Mouse (Mus musculus) stomach, embryonic 15.5 days (tissue): Measurements from ENCODE around the gene Bmp8b. TPM values are rescaled to one million over a fixed set of nuclear protein-coding genes. Genes with fewer than 3 reads are reported as not detected.
"Not testable (repeated sequence)": the region's sequence is repeated elsewhere in the genome, so short reads cannot be mapped to it uniquely, and the experiment has no call there.

ENCODE experiments used
- ATAC-seq: fragments of 200-750 bp; cut with Nextera tagmentation; 2 replicates; pipeline ENCODE4 v1.8.0; 2017; ENCODE audit warnings: low read depth, moderate number of reproducible peaks, moderate TSS enrichment; ENCODE audit not compliant: insufficient read depth, low FRiP score
- H3K27ac ChIP-seq: fragments of 300-500 bp; sonication (generic); 2 replicates; pipeline ENCODE4 v1.5.1; 2015; ENCODE audit warnings: mild to moderate bottlenecking, inconsistent platforms
- H3K27me3 ChIP-seq: fragments of 300-500 bp; sonication (generic); replicated peaks from 2 replicates; pipeline ENCODE4 v1.6.1; 2015; ENCODE audit warnings: inconsistent platforms
- H3K36me3 ChIP-seq: fragments of 300-500 bp; sonication (generic); 2 replicates; pipeline ENCODE4 v1.6.1; 2015; ENCODE audit warnings: inconsistent platforms
- H3K4me1 ChIP-seq: fragments of 300-500 bp; sonication (generic); 2 replicates; pipeline ENCODE4 v1.6.1; 2015; ENCODE audit warnings: inconsistent platforms
- H3K4me2 ChIP-seq: fragments of 300-500 bp; sonication (generic); 2 replicates; pipeline ENCODE4 v1.6.1; 2015; ENCODE audit warnings: mild to moderate bottlenecking, inconsistent platforms
- H3K4me3 ChIP-seq: fragments of 300-500 bp; sonication (generic); replicated peaks from 2 replicates; pipeline ENCODE4 v1.5.1; 2015; ENCODE audit warnings: inconsistent platforms
- H3K9ac ChIP-seq: fragments of 300-500 bp; sonication (generic); 2 replicates; pipeline ENCODE4 v1.6.1; 2015; ENCODE audit warnings: inconsistent platforms
- H3K9me3 ChIP-seq: fragments of 300-500 bp; sonication (generic); 2 replicates; pipeline ENCODE4 v1.6.1; 2016; ENCODE audit warnings: inconsistent platforms
- WGBS: fragments of 180-500 bp; shearing (Covaris S2); methylation state at CpG from one replicate; pipeline ENCODE4 v1.1.7; 2015; 5-methylcytosine and 5-hydroxymethylcytosine counted together
- polyA plus RNA-seq: library from polyadenylated mRNA; unstranded; fragments of >200 nt; fragmentation: Nextera tagmentation; extraction: Ambion mirVana; gene quantifications from 2 replicates; pipeline ENCODE4 v1.2.1, GENCODE M21; 2015

The Bmp8b gene
- polyA plus RNA-seq, 1 experiment from 2014 or later: 0.81 TPM

GRCm38 (mm10) chr4:123085290-123085689 lies 19.7 kb upstream of the Bmp8b start:
- Histone ChIP-seq H3K27ac (no peak overlapping the region), H3K4me2 (no peak overlapping the region), H3K36me3 (no peaks in the 10 kb centered on the region), H3K27me3 (no peaks in the 10 kb centered on the region), H3K4me1 (peaks cover 5% of the 10 kb centered on the region), H3K9me3 (no peaks in the 10 kb centered on the region), H3K4me3 (no peak overlapping the region), H3K9ac (no peak overlapping the region)
- no peak for ATAC-seq
- 66% methylated on average over 2 of the region's 2 CpGs for WGBS

- ATAC-seq: no peak
- WGBS: 79% methylated on average over 4 of the region's 4 CpGs
- H3K27me3 ChIP-seq: no peaks in the 10 kb centered on the region
- H3K9ac ChIP-seq: no peak overlapping the region
- no peak overlapping the region for H3K4me2 ChIP-seq
- no peaks in the 10 kb centered on the region for H3K9me3 ChIP-seq
- no peaks in the 10 kb centered on the region; the same call in 1 of the 2 replicates for H3K4me1 ChIP-seq
- H3K27ac ChIP-seq: no peak overlapping the region
- no peak overlapping the region for H3K4me3 ChIP-seq
- H3K36me3 ChIP-seq: no peaks in the 10 kb centered on the region
Measured at GRCm38 (mm10) chr4:123086381-123086780, 18.6 kb upstream of the Bmp8b start.

- ATAC-seq: no peak
- no peaks in the 10 kb centered on the region for H3K36me3 ChIP-seq
- 0 out of 2 replicates have a peak, but pooled peaks cover 3% of the 10 kb centered on the region for H3K4me1 ChIP-seq
- H3K4me3 ChIP-seq: no peak overlapping the region
- no peak overlapping the region for H3K27ac ChIP-seq
- no peaks in the 10 kb centered on the region for H3K9me3 ChIP-seq
- H3K9ac ChIP-seq: no peak overlapping the region
- 61% methylated on average over 5 of the region's 5 CpGs for WGBS
- no peaks in the 10 kb centered on the region for H3K27me3 ChIP-seq
- peak overlapping the region; percentile 45 for H3K4me2 ChIP-seq
Measured at GRCm38 (mm10) chr4:123092621-123093020, 12.3 kb upstream of the Bmp8b start.

- H3K27me3 ChIP-seq: no peaks in the 10 kb centered on the region
- H3K9ac ChIP-seq: 0 out of 2 replicates have a peak overlapping the region, but pooled peaks have one; percentile 1
- H3K4me3 ChIP-seq: peak overlapping the region; percentile 17
- 29% methylated on average over 17 of the region's 17 CpGs for WGBS
- H3K36me3 ChIP-seq: no peaks in the 10 kb centered on the region
- ATAC-seq: peak; percentile 89
- H3K27ac ChIP-seq: peak overlapping the region; percentile 75
- H3K9me3 ChIP-seq: no peaks in the 10 kb centered on the region
- H3K4me1 ChIP-seq: 0 out of 2 replicates have a peak, but pooled peaks cover 3% of the 10 kb centered on the region
- peak overlapping the region; percentile 45 for H3K4me2 ChIP-seq
Measured at GRCm38 (mm10) chr4:123093064-123093776, 11.7 kb upstream of the Bmp8b start.

- WGBS: 49% methylated on average over 9 of the region's 9 CpGs
- no peaks in the 10 kb centered on the region for H3K36me3 ChIP-seq
- H3K27ac ChIP-seq: peak overlapping the region; percentile 75; the same call in 1 of the 2 replicates
- H3K4me2 ChIP-seq: peak overlapping the region; percentile 45; the same call in 1 of the 2 replicates
- H3K9ac ChIP-seq: no peak overlapping the region
- 0 out of 2 replicates have a peak, but pooled peaks cover 3% of the 10 kb centered on the region for H3K4me1 ChIP-seq
- H3K27me3 ChIP-seq: no peaks in the 10 kb centered on the region
- peak; percentile 6; the same call in 1 of the 2 replicates for ATAC-seq
- H3K4me3 ChIP-seq: no peak overlapping the region
- H3K9me3 ChIP-seq: no peaks in the 10 kb centered on the region
Measured at GRCm38 (mm10) chr4:123093869-123094268, 11.1 kb upstream of the Bmp8b start.

- H3K9ac ChIP-seq: no peak overlapping the region
- no peaks in the 10 kb centered on the region for H3K36me3 ChIP-seq
- H3K27ac ChIP-seq: no peak overlapping the region
- H3K9me3 ChIP-seq: no peaks in the 10 kb centered on the region
- WGBS: 24% methylated on average over 24 of the region's 24 CpGs
- ATAC-seq: peak; percentile 13; the same call in 1 of the 2 replicates
- H3K27me3 ChIP-seq: peaks cover 30% of the 10 kb centered on the region
- peaks cover 10% of the 10 kb centered on the region; the same call in 1 of the 2 replicates for H3K4me1 ChIP-seq
- peak overlapping the region; percentile 64 for H3K4me2 ChIP-seq
- H3K4me3 ChIP-seq: peak overlapping the region; percentile 36
Measured at GRCm38 (mm10) chr4:123105451-123105790, 456 bp downstream of the Bmp8b start.

GRCm38 (mm10) chr4:123105929-123106328 lies 964 bp downstream of the Bmp8b start:
- not testable (repeated sequence) for H3K4me1 ChIP-seq, H3K4me2 ChIP-seq, H3K9ac ChIP-seq, H3K27ac ChIP-seq, H3K9me3 ChIP-seq, H3K36me3 ChIP-seq, H3K4me3 ChIP-seq
- WGBS: 78% methylated on average over 7 of the region's 7 CpGs
- peak; percentile 28; the same call in 1 of the 2 replicates for ATAC-seq
- peaks cover 30% of the 10 kb centered on the region for H3K27me3 ChIP-seq

- Histone ChIP-seq H3K4me2 (no peak overlapping the region), H3K9ac (no peak overlapping the region), H3K27me3 (peaks cover 30% of the 10 kb centered on the region), H3K9me3 (no peaks in the 10 kb centered on the region), H3K4me3 (no peak overlapping the region), H3K36me3 (no peaks in the 10 kb centered on the region), H3K27ac (no peak overlapping the region), H3K4me1 (peaks cover 10% of the 10 kb centered on the region; the same call in 1 of the 2 replicates)
- no peak for ATAC-seq
- 89% methylated on average over 2 of the region's 2 CpGs for WGBS
Measured at GRCm38 (mm10) chr4:123106864-123107263, 1.9 kb downstream of the Bmp8b start.

GRCm38 (mm10) chr4:123108056-123108455 lies 3.1 kb downstream of the Bmp8b start:
- H3K4me3 ChIP-seq: no peak overlapping the region
- H3K4me1 ChIP-seq: peaks cover 10% of the 10 kb centered on the region; the same call in 1 of the 2 replicates
- no peak for ATAC-seq
- H3K4me2 ChIP-seq: no peak overlapping the region
- peaks cover 30% of the 10 kb centered on the region for H3K27me3 ChIP-seq
- H3K36me3 ChIP-seq: no peaks in the 10 kb centered on the region
- no peak overlapping the region for H3K9ac ChIP-seq
- no peaks in the 10 kb centered on the region for H3K9me3 ChIP-seq
- H3K27ac ChIP-seq: no peak overlapping the region
- WGBS: 91% methylated on average over 5 of the region's 5 CpGs

- no peak overlapping the region for H3K4me2 ChIP-seq
- no peak overlapping the region for H3K27ac ChIP-seq
- H3K4me3 ChIP-seq: no peak overlapping the region
- H3K9ac ChIP-seq: no peak overlapping the region
- peaks cover 11% of the 10 kb centered on the region for H3K27me3 ChIP-seq
- H3K36me3 ChIP-seq: no peaks in the 10 kb centered on the region
- no peaks in the 10 kb centered on the region for H3K4me1 ChIP-seq
- ATAC-seq: no peak
- no peaks in the 10 kb centered on the region for H3K9me3 ChIP-seq
- 87% methylated on average over 4 of the region's 4 CpGs for WGBS
Measured at GRCm38 (mm10) chr4:123110751-123111150, 5.8 kb downstream of the Bmp8b start.

GRCm38 (mm10) chr4:123111275-123111983 lies 6.5 kb downstream of the Bmp8b start:
- ATAC-seq, H3K27me3 ChIP-seq: not testable (repeated sequence)

GRCm38 (mm10) chr4:123112216-123112764 lies 7.3 kb downstream of the Bmp8b start:
- Histone ChIP-seq H3K4me1 (0 out of 2 replicates have a peak, but pooled peaks cover 2% of the 10 kb centered on the region), H3K4me3 (no peak overlapping the region), H3K27ac (no peak overlapping the region), H3K4me2 (no peak overlapping the region), H3K27me3 (peaks cover 8% of the 10 kb centered on the region; the same call in 1 of the 2 replicates), H3K36me3 (no peaks in the 10 kb centered on the region), H3K9ac (no peak overlapping the region), H3K9me3 (no peaks in the 10 kb centered on the region)
- no peak for ATAC-seq
- 68% methylated on average over 8 of the region's 8 CpGs for WGBS

More at GRCm38 (mm10) chr4:123111275-123111983, 6.5 kb downstream of the Bmp8b start:
- not testable (repeated sequence) for H3K27ac ChIP-seq, H3K9ac ChIP-seq, H3K36me3 ChIP-seq, H3K9me3 ChIP-seq, H3K4me1 ChIP-seq, H3K4me2 ChIP-seq, H3K4me3 ChIP-seq
- WGBS: 64% methylated on average over 10 of the region's 10 CpGs
